Mouse (Mus musculus) neural tube, embryonic 13.5 days (tissue): ENCODE measurements at regions not wholly inside any gene's neighbourhood (a gene's known extent, or its start where the extent isn't known, plus 50 kb on each side); places are given as distances from the start of the nearest gene placed in this dataset.

Experiments used
- ATAC-seq: fragments of 200-750 bp; cut with Nextera tagmentation; 2 replicates; pipeline ENCODE4 v1.8.0; 2017; ENCODE audit warnings: low read depth, mild to moderate bottlenecking, moderate TSS enrichment, moderate library complexity
- H3K27ac ChIP-seq: fragments of 300-500 bp; sonication (generic); replicated peaks from 2 replicates; pipeline ENCODE4 v1.5.1; 2015; ENCODE audit warnings: moderate library complexity, mild to moderate bottlenecking, inconsistent platforms
- H3K27me3 ChIP-seq: fragments of 300-500 bp; sonication (generic); 2 replicates; pipeline ENCODE4 v1.6.1; 2015; ENCODE audit warnings: mild to moderate bottlenecking, inconsistent platforms
- H3K36me3 ChIP-seq: fragments of 300-500 bp; sonication (generic); 2 replicates; pipeline ENCODE4 v1.6.1; 2015; ENCODE audit warnings: mild to moderate bottlenecking, inconsistent platforms
- H3K4me1 ChIP-seq: fragments of 300-500 bp; sonication (generic); replicated peaks from 2 replicates; pipeline ENCODE4 v1.6.1; 2015; ENCODE audit warnings: inconsistent platforms
- H3K4me2 ChIP-seq: fragments of 300-500 bp; sonication (generic); 2 replicates; pipeline ENCODE4 v1.6.1; 2015; ENCODE audit warnings: inconsistent platforms, mild to moderate bottlenecking, moderate library complexity
- H3K4me3 ChIP-seq: fragments of 300-500 bp; sonication (generic); 2 replicates; pipeline ENCODE4 v1.5.1; 2015; ENCODE audit warnings: mild to moderate bottlenecking, inconsistent platforms
- H3K9ac ChIP-seq: fragments of 300-500 bp; sonication (generic); 2 replicates; pipeline ENCODE4 v1.6.1; 2015; ENCODE audit warnings: moderate library complexity, mild to moderate bottlenecking, inconsistent platforms
- H3K9me3 ChIP-seq: fragments of 300-500 bp; sonication (generic); 2 replicates; pipeline ENCODE4 v1.6.1; 2016; ENCODE audit warnings: inconsistent platforms
- WGBS: fragments of 180-500 bp; shearing (Covaris S2); methylation state at CpG from one replicate; pipeline ENCODE4 v1.1.7; 2015; 5-methylcytosine and 5-hydroxymethylcytosine counted together

GRCm38 (mm10) chr8:30797341-30797740 lies 2631.2 kb upstream of the 5930422O12Rik start:
- H3K36me3 ChIP-seq, result no peaks in the 10 kb centered on the region
- no peaks in the 10 kb centered on the region for H3K9me3 ChIP-seq
- no peaks in the 10 kb centered on the region for H3K4me1 ChIP-seq
- H3K4me2 ChIP-seq, result no peak overlapping the region
- no peak overlapping the region for H3K9ac ChIP-seq
- 100% methylated on average over 1 of the region's 1 CpGs for WGBS
- no peak overlapping the region for H3K27ac ChIP-seq
- no peak for ATAC-seq
- no peak overlapping the region for H3K4me3 ChIP-seq
- H3K27me3 ChIP-seq, result no peaks in the 10 kb centered on the region

DNA sequence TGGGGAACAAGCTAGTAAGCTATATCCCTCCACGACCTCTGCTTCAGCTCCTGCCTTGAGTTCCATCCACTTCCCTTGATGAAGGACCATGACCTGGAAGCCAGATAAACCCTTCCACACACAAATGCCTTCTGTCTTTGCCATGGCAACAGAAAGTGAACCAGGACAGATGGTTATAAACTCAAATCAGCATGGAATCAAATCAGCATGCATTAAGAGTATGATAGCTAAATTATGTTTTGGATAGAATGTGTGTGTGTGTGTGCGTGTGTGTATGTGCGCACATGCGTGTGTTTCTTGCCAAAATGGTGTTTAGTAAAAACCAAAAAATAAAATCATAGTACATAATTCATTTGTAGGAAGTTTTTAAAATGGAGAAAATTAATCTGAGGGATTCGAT lies 2611.5 kb upstream of the 5930422O12Rik start:
- ATAC-seq, result no peak
- no peak overlapping the region for H3K4me2 ChIP-seq
- H3K4me1 ChIP-seq, result no peaks in the 10 kb centered on the region; the same call in 1 of the 2 replicates
- H3K9me3 ChIP-seq, result no peaks in the 10 kb centered on the region
- H3K27me3 ChIP-seq, result no peaks in the 10 kb centered on the region
- H3K36me3 ChIP-seq, result no peaks in the 10 kb centered on the region
- H3K4me3 ChIP-seq, result no peak overlapping the region
- WGBS, result 92% methylated on average over 5 of the region's 5 CpGs
- H3K9ac ChIP-seq, result no peak overlapping the region
- no peak overlapping the region for H3K27ac ChIP-seq

DNA sequence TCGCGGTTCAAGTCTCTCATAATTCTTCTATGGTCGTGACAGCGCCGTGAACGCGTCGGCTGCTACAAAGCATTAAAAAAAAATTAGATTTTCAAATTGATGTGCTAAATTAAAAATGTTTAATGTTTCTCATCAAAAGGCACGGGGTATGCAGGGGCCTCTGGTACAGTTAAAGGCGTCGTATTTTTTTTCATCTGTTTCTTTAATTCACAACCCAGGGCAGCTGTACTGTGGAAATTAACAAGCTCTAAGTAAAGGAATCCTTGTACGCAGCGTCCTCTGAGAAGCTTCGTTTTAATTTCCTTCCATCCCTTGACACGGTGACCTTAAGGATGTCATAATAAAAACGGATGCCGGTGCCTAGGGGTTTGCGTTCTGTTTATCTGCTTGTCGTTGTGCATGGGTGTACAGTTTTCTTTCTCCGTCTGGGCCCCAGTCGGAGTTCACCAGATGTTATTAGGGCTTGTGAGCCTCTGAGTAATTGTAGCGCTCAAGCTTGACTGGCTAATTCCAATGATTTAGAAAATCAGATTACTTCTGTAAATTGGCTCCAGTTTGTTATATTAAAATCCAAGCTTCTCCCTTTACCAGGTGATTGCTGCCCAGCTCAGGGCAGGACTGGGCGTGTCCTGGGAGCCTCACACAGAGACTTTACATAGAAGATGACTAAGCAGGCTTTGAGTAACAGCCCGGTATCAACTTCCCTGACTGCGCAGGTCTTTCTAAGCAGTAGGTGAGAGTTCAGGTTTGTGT lies 2605.5 kb upstream of the 5930422O12Rik start:
- WGBS, result 48% methylated on average over 25 of the region's 25 CpGs
- H3K4me3 ChIP-seq, result no peak overlapping the region
- no peaks in the 10 kb centered on the region for H3K36me3 ChIP-seq
- peak overlapping the region; percentile 70; the same call in 1 of the 2 replicates for H3K27ac ChIP-seq
- no peaks in the 10 kb centered on the region for H3K27me3 ChIP-seq
- peak overlapping the region; percentile 39 for H3K4me2 ChIP-seq
- 0 out of 2 replicates have a peak overlapping the region, but pooled peaks have one; percentile 17 for H3K9ac ChIP-seq
- no peaks in the 10 kb centered on the region for H3K9me3 ChIP-seq
- peak; percentile 80 for ATAC-seq
- H3K4me1 ChIP-seq, result peaks cover 9% of the 10 kb centered on the region

DNA sequence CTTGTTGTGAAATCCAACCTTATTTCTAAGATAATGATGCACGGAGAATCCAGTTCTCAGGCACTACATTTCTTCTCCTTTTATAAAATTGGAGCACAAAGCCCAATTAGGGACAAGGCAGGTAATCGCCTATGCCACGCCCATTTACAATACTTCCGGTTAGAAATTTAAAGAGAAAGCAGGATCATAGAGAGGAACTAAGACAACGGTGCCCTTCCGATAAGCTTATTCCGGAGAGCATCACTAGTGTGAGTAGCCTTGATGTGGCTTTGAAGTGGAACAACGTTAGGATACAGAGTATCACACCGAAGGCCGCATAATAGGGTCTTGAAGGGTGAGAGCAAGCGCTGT lies 2604.9 kb upstream of the 5930422O12Rik start:
- Histone ChIP-seq H3K27me3 (no peaks in the 10 kb centered on the region), H3K9me3 (no peaks in the 10 kb centered on the region), H3K27ac (peak overlapping the region; percentile 50; the same call in 1 of the 2 replicates), H3K4me2 (no peak overlapping the region), H3K9ac (no peak overlapping the region), H3K4me3 (no peak overlapping the region), H3K4me1 (peaks cover 9% of the 10 kb centered on the region), H3K36me3 (no peaks in the 10 kb centered on the region)
- no peak for ATAC-seq
- 89% methylated on average over 11 of the region's 11 CpGs for WGBS

GRCm38 (mm10) chr8:30826021-30826420 lies 2602.5 kb upstream of the 5930422O12Rik start:
- no peaks in the 10 kb centered on the region for H3K36me3 ChIP-seq
- WGBS, result 68% methylated on average over 4 of the region's 4 CpGs
- H3K9ac ChIP-seq, result no peak overlapping the region
- no peak overlapping the region for H3K4me2 ChIP-seq
- H3K27ac ChIP-seq, result no peak overlapping the region
- H3K9me3 ChIP-seq, result no peaks in the 10 kb centered on the region
- ATAC-seq, result no peak
- no peak overlapping the region for H3K4me3 ChIP-seq
- H3K4me1 ChIP-seq, result peaks cover 9% of the 10 kb centered on the region
- H3K27me3 ChIP-seq, result no peaks in the 10 kb centered on the region

DNA sequence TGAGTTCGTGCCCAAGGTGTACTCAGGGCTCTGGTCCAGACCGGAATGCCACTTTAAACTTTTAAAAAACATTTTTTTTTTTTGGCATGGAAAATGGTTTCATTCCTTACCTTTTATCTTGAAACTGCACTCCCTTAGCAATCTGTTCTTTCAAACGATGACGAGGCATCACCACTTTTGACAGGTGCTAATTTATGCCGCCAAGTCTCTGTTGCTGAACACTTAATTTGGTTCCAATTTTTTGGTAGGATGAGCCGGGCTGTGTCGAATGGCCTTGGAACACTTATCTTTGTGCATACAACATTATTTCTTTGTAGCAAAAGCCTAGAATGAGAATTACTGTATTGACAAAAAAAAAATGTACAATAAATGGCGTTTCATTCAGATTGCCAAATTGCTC lies 2590.5 kb upstream of the 5930422O12Rik start:
- Histone ChIP-seq H3K4me2 (no peak overlapping the region), H3K4me3 (no peak overlapping the region), H3K27ac (no peak overlapping the region), H3K9me3 (no peaks in the 10 kb centered on the region), H3K4me1 (no peaks in the 10 kb centered on the region), H3K27me3 (no peaks in the 10 kb centered on the region), H3K9ac (no peak overlapping the region), H3K36me3 (no peaks in the 10 kb centered on the region)
- ATAC-seq, result no peak
- WGBS, result 90% methylated on average over 8 of the region's 8 CpGs

DNA sequence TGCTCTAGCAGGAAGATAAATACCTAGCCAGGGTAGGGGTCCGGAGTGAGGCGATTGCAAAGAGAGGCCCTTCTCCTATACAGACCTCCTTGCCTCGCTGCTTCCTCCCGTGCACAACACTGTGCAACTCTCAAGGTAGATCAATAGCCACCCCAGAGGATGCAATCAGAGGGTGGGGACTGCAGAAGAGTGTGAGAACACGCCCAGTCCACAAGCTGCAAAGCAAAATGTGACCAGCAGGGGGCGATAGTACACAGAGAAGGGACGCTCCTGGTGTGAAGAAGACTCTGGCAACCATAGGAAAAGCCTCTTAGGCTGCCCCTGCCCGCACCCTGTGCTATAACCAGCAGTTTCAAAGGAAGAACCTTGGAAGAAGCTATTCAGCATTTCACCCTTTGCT lies 2588.4 kb upstream of the 5930422O12Rik start:
- H3K36me3 ChIP-seq, result no peaks in the 10 kb centered on the region
- no peaks in the 10 kb centered on the region for H3K9me3 ChIP-seq
- ATAC-seq, result peak; percentile 81
- no peak overlapping the region for H3K27ac ChIP-seq
- H3K9ac ChIP-seq, result no peak overlapping the region
- no peaks in the 10 kb centered on the region for H3K4me1 ChIP-seq
- 31% methylated on average over 8 of the region's 8 CpGs for WGBS
- H3K4me3 ChIP-seq, result no peak overlapping the region
- H3K4me2 ChIP-seq, result no peak overlapping the region
- no peaks in the 10 kb centered on the region for H3K27me3 ChIP-seq

GRCm38 (mm10) chr8:30863017-30863416 lies 2565.5 kb upstream of the 5930422O12Rik start:
- 26% methylated on average over 4 of the region's 4 CpGs for WGBS
- no peak overlapping the region for H3K4me3 ChIP-seq
- H3K36me3 ChIP-seq, result no peaks in the 10 kb centered on the region
- ATAC-seq, result peak; percentile 63
- H3K27me3 ChIP-seq, result no peaks in the 10 kb centered on the region
- H3K9ac ChIP-seq, result no peak overlapping the region
- no peak overlapping the region for H3K4me2 ChIP-seq
- no peak overlapping the region; the same call in 1 of the 2 replicates for H3K27ac ChIP-seq
- H3K9me3 ChIP-seq, result no peaks in the 10 kb centered on the region
- H3K4me1 ChIP-seq, result no peaks in the 10 kb centered on the region; the same call in 1 of the 2 replicates

GRCm38 (mm10) chr8:30906044-30906695 lies 2522.3 kb upstream of the 5930422O12Rik start:
- ATAC-seq, result no peak
- no peak overlapping the region for H3K27ac ChIP-seq
- H3K9ac ChIP-seq, result no peak overlapping the region
- WGBS, result 92% methylated on average over 11 of the region's 11 CpGs
- no peak overlapping the region for H3K4me3 ChIP-seq
- no peaks in the 10 kb centered on the region for H3K9me3 ChIP-seq
- no peaks in the 10 kb centered on the region for H3K36me3 ChIP-seq
- H3K27me3 ChIP-seq, result no peaks in the 10 kb centered on the region
- H3K4me2 ChIP-seq, result no peak overlapping the region
- H3K4me1 ChIP-seq, result no peaks in the 10 kb centered on the region

DNA sequence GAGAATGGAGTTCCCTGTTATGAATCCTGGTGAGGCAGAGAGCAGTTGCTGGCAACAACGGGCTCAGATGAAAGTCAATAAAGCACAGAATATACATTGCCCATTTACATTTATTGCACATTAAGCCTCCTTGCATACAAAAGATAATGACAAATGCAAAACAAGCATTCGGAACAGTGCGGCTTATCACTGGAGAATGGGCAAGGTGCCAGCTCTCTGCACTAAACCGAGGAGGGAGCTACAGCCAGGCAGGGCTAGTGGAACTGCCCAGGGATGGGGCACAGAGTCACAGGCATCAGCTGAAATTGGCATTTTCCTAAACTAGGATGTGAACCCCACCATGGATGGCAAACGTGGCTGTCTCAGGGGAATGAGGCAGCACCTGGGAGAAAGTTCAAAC lies 2514.8 kb upstream of the 5930422O12Rik start:
- Histone ChIP-seq H3K4me2 (no peak overlapping the region), H3K36me3 (no peaks in the 10 kb centered on the region), H3K9me3 (no peaks in the 10 kb centered on the region), H3K27ac (peak overlapping the region; percentile 55), H3K4me1 (peaks cover 28% of the 10 kb centered on the region), H3K27me3 (no peaks in the 10 kb centered on the region), H3K9ac (no peak overlapping the region), H3K4me3 (no peak overlapping the region)
- WGBS, result 35% methylated on average over 5 of the region's 5 CpGs
- peak; percentile 40; the same call in 1 of the 2 replicates for ATAC-seq

DNA sequence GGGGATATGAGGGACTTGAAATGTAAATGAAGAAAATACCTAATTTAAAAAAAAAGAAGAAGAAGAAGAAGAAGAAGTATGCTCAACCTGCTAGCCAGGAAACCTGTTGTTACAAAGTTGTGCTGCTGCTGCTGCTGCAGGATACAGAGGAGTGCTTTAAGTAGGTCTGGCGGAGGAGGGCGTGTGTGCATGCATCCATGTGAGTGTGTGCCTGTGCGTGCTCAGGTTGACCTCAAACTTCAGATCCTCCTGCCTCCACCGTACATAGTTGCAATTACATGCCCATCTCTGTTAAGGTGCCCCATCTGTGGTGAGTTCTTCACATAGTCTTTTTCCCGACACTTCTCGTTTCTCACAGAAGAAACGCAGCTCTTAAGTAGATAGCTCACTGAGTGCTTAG lies 2513.4 kb upstream of the 5930422O12Rik start:
- Histone ChIP-seq H3K9me3 (no peaks in the 10 kb centered on the region), H3K36me3 (no peaks in the 10 kb centered on the region), H3K4me3 (no peak overlapping the region), H3K27ac (peak overlapping the region; percentile 92), H3K4me1 (peaks cover 28% of the 10 kb centered on the region), H3K4me2 (peak overlapping the region; percentile 71), H3K9ac (0 out of 2 replicates have a peak overlapping the region, but pooled peaks have one; percentile 75), H3K27me3 (no peaks in the 10 kb centered on the region)
- ATAC-seq, result no peak
- 63% methylated on average over 7 of the region's 7 CpGs for WGBS

GRCm38 (mm10) chr8:30915601-30916171 lies 2512.8 kb upstream of the 5930422O12Rik start:
- peak overlapping the region; percentile 71 for H3K4me2 ChIP-seq
- WGBS, result 12% methylated on average over 13 of the region's 13 CpGs
- no peaks in the 10 kb centered on the region for H3K36me3 ChIP-seq
- H3K27me3 ChIP-seq, result no peaks in the 10 kb centered on the region
- peaks cover 28% of the 10 kb centered on the region for H3K4me1 ChIP-seq
- peak overlapping the region; percentile 38 for H3K4me3 ChIP-seq
- peak; percentile 88 for ATAC-seq
- peak overlapping the region; percentile 92 for H3K27ac ChIP-seq
- H3K9me3 ChIP-seq, result no peaks in the 10 kb centered on the region
- H3K9ac ChIP-seq, result peak overlapping the region; percentile 75
